Comparison of ENCODE assay signal across 8 mouse cellular contexts in the genomic region with DNA sequence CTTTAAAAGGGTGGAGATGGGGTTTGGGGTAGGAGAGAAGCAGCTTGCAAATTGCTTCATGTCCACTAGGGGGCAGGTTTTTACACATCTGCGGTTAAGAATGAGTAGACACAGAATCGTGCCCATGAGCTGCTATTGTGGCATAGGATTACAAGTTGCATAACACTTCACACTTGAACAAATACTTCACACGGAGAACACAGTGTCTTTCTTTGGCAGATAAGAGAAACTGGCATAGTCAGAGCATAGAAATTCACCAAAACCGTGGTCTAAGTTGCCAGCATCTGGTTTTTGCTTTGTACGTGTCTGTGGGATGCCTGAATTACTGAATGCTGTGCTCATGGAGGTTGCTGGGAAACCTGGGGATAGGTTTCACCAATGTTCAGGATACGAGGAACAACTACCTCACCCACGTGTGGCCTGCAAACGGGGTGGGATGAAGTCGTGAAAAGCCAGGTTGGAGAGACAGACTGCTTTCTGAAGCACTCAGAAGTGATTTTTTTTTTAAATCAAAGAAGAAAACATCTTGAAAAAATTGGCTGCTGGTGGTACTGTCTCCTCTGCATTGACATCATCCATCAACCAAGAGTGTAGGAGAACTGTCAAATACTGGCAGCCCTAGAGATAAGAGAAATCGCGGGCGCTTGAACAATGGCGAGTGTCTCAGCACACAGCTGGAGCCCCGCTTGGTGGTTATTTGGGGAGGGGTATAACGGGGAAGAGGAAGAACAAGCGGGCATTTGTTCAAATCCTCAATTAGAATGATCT.
DNase-seq lines count a peak whose midpoint lies in the region; ATAC-seq and TF ChIP-seq lines count a peak whose summit lies in the region.

No protein-coding gene starts in this region.

- no peaks in the 10 kb centered on the region for H3K79me2 ChIP-seq in heart, adult 2 months (replicated peaks; ENCODE audit: control insufficient read depth, insufficient read depth, low read length)

- H3K4me2 ChIP-seq in midbrain, embryonic 15.5 days: peak overlapping the region; percentile 25; the same call in 1 of the 2 replicates

- TF ChIP-seq CTCF in heart, adult 2 months (IDR thresholded peaks at IDR 0.05): peak; percentile 86
- TF ChIP-seq CTCF in kidney, adult 2 months (conservative IDR thresholded peaks at IDR 0.05; ENCODE audit: insufficient read depth, insufficient read length, low read depth, low read length): peak; percentile 58

- peak; percentile 73 for ATAC-seq in midbrain, embryonic 15.5 days (replicated peaks)

- 0 out of 2 replicates have a peak overlapping the region, but pooled peaks have one; percentile 17 for H3K4me3 ChIP-seq in heart, adult 2 months
- H3K4me3 ChIP-seq in kidney, adult 2 months (ENCODE audit: insufficient read depth, low read depth, low read length): no peak overlapping the region
- no peak overlapping the region for H3K4me3 ChIP-seq in midbrain, embryonic 15.5 days

- 37% methylated on average over 16 of the region's 16 CpGs for WGBS in heart, adult 2 months
- 57% methylated on average over 16 of the region's 16 CpGs for WGBS in kidney, adult 2 months
- 49% methylated on average over 16 of the region's 16 CpGs for WGBS in midbrain, embryonic 15.5 days

- no peaks in the 10 kb centered on the region for H3K27me3 ChIP-seq in heart, adult 2 months (ENCODE audit: control insufficient read depth, insufficient read depth, low read length)
- H3K27me3 ChIP-seq in kidney, adult 2 months (replicated peaks; ENCODE audit: control insufficient read depth, insufficient read depth, low read length): no peaks in the 10 kb centered on the region; the same call in 1 of the 2 replicates
- no peaks in the 10 kb centered on the region for H3K27me3 ChIP-seq in midbrain, embryonic 15.5 days (replicated peaks)

- 0 out of 2 replicates have a peak overlapping the region, but pooled peaks have one; percentile 36 for H3K27ac ChIP-seq in heart, adult 2 months
- no peak overlapping the region for H3K27ac ChIP-seq in kidney, adult 2 months (ENCODE audit: insufficient read depth, low read depth, low read length)
- no peak overlapping the region for H3K27ac ChIP-seq in midbrain, embryonic 15.5 days

- intact Hi-C loops in heart, adult 2 months (cut with DNase I): loop anchor here (5.0 to 10.0 kb wide), 4 partner anchors 115 to 528 kb away; a partner anchor contains a TSS
- intact Hi-C loops in left cerebral cortex, postnatal 4 days (cut with DNase I): loop anchor here (2.0 to 10.0 kb wide), 2 partner anchors 255 to 527 kb away; no protein-coding TSS in a partner anchor

- H3K9me3 ChIP-seq in midbrain, embryonic 15.5 days: no peaks in the 10 kb centered on the region

- 0 out of 2 replicates have a peak overlapping the region, but pooled peaks have one; percentile 24 for H3K9ac ChIP-seq in heart, adult 2 months (ENCODE audit: low read depth, low read length)
- no peak overlapping the region for H3K9ac ChIP-seq in midbrain, embryonic 15.5 days

- H3K4me1 ChIP-seq in heart, adult 2 months (ENCODE audit: control insufficient read depth, insufficient read depth, low read length): peaks cover 2% of the 10 kb centered on the region; the same call in 1 of the 2 replicates
- H3K4me1 ChIP-seq in kidney, adult 2 months (ENCODE audit: control insufficient read depth, insufficient read depth, low read length): no peaks in the 10 kb centered on the region; the same call in 1 of the 2 replicates
- H3K4me1 ChIP-seq in midbrain, embryonic 15.5 days: no peaks in the 10 kb centered on the region

- H3K36me3 ChIP-seq in heart, adult 2 months (ENCODE audit: control insufficient read depth, insufficient read depth, low read length): no peaks in the 10 kb centered on the region
- H3K36me3 ChIP-seq in kidney, adult 2 months (ENCODE audit: control insufficient read depth, insufficient read depth, low read length): no peaks in the 10 kb centered on the region
- H3K36me3 ChIP-seq in midbrain, embryonic 15.5 days (replicated peaks): no peaks in the 10 kb centered on the region

- DNase-seq in 416B (ENCODE audit: low read depth): peak; percentile 76
- peak; percentile 21 to 29 for DNase-seq in adrenal gland, adult 18-20 months (ENCODE audit: low spot score in 2 of 2)
- peak; percentile 50 for DNase-seq in embryo, embryonic 9.5 days (ENCODE audit: extremely low spot score)
- DNase-seq in heart, adult 2 months: peak; percentile 31 to 35
- DNase-seq in kidney, adult 2 months: peak; percentile 61
- DNase-seq in left cerebral cortex, postnatal 4 days: peak; percentile 43
- peak; percentile 16 for DNase-seq in testis, postnatal 14 days (ENCODE audit: low spot score)

- TF ChIP-seq POLR2A in heart, adult 2 months (IDR thresholded peaks at IDR 0.05; ENCODE audit: insufficient read depth, low read depth, low read length): no peak
- no peak for TF ChIP-seq POLR2A in kidney, adult 2 months (IDR thresholded peaks at IDR 0.05; ENCODE audit: low read depth, low read length)

- TF ChIP-seq EP300 in heart, adult 2 months (IDR thresholded peaks at IDR 0.05; ENCODE audit: insufficient read depth, low read depth, low read length): no peak

Comparison
In these comparisons a context has a peak if more than half of its experiments do, and no peak if none do; other contexts are left out.
1. DNase-seq: peak in every context shown above with its lines; median percentile 76 in 416B; 61 in kidney, adult 2 months; 50 in embryo, embryonic 9.5 days; 43 in left cerebral cortex, postnatal 4 days; 33 in heart, adult 2 months; 25 in adrenal gland, adult 18-20 months; 16 in testis, postnatal 14 days.